Mouse (Mus musculus) heart, adult 18-20 months (tissue): ENCODE results near the gene Ndufs7. TPM values are rescaled to one million over a fixed set of nuclear protein-coding genes. Genes with fewer than 3 reads are reported as not detected.

Experiments used
- DNase-seq, 2 experiments: peaks; one replicate each; pipeline ENCODE4 v3.0.0; 2021 to 2022; ENCODE audit warnings: mixed read lengths in 1 of 2
- microRNA-seq, 2 experiments: library from miRNA; unstranded; fragments of <30 nt; microRNA quantifications; one replicate each; pipeline ENCODE4 v1.2.0; 2022
- total RNA-seq, 2 experiments: library from RNA; stranded (reverse); gene quantifications; 2 replicates each; pipeline ENCODE4 v1.2.3; 2021

Ndufs7 gene
- total RNA-seq, 2 experiments from 2014 or later = 1,019 to 1,055 TPM

DNA sequence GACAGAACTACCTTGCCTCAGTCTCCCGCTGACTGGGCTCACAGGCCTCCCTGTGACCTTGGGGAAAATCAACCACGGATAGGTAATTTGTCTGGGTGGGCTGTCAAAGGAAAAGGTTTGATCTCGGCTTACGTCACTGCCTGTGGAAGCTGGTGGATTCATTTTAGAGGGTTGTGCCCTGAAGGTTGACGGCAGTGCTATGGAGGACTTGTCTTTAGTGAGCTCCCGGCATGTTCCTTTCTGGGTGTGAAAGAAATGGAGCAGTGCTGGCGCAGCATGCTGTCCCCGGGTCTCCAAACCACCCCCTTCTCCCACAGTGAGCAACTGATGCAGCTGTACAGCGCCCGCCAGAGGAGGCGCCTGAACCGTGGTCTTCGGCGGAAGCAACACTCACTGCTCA lies 44.4 kb downstream of the Ndufs7 start:
- no peak for DNase-seq

DNA sequence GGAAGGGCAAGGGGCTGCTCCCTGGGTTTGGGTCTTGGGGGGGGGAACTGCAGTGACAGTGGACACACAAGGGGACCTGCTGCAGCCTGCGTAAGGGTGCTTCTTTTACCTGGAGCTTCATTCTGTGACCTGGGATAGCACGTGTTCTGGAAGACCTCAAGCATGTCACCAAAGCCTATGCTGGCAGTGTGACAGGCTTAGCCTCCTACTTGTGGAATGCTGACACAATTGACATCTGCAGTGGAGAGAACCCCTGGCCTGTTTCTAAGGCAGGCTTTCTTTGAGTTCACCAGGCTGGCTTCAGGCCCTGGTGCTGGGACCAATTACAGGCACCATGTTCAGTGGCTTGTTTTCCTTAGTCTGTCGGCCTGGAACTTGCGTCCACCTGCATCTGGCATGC lies 45.4 kb downstream of the Ndufs7 start:
- DNase-seq = no peak

DNA sequence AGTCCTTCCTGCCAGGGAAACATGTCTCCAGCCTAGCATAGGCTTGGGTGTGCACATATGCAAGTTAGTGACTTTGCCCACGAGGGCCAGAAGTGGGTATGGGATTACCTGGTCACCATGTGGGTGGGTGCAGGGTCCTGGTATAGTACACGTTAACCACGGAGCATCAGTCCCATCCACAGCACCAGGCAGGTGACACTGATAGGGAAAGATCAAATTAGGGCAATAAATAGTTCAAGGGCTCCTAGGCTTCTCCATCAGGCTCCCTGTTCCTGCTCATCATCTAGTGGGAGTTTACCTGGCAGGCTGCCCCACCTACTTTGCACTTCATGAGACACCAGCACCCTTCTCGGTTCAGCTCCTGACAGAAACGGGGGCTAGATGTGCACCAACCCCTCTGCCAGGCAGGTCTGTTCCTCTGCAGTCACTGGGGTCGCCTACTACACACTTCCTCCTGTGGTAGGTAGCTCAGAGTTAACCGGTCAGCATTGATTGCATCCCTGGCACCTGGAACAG lies 45.9 kb downstream of the Ndufs7 start:
- DNase-seq = no peak

DNA sequence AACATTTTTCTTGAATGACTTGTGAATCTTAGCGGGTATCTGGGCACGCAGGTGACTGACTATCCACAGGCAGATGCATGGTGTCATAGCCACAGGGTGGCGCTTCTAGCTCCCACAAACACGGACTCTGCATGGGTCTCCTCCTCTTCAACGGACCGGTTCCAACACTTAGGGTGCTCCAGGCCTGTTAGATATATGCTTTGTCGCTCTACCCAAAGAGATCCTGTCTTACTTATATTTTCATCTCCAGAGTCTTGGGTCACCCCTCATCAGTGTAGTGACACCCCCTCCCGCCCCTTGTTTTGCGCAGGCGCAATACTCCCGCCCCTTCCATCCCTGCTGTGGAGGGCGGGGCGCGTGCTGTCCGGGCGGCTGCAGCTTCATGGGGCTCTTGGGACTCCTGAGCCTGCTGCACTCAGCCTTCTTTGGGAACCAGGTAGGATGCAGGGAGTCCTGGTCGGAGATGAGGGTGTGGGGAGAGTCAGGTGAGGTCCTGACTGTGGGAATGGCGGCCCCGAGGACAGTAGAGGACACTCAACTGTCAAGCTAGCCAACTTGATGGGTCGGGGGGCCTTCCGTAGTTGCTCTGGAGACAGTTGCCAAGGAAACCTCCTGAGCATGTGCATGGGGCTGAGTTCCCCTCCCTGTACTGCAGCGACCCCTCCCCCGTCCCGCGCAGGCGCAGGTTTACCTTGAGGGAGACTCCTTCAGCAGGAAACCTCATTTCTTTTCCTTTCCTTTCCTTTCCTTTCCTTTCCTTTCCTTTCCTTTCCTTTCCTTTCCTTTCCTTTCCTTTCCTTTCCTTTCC lies 46.9 kb downstream of the Ndufs7 start, which contains the start of gene Apc2:
Gene Apc2 (plus strand): TSS at position 360 of the 808 bp plus-strand sequence.
- peak; percentile 79 to 84 for DNase-seq

DNA sequence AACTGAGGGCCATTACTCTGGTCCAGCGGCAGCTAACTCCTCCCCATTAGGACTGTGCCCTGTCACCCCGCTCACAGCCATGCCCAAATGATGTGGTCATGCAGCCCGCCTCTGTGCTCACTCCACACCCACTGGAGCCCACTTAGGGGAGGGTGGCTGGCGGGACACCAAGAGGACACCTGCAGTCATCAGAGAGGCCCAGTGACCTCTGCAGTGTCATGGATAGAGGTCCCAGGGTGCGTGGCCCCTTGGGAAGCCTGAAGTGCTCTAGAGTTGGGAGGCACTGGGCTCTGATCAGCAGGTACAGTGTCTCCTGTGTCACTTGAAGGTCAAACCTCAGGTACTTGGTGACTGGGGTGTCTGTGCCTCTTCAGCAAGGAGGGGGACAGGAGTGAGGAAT lies 47.9 kb downstream of the Ndufs7 start:
- DNase-seq = no peak

DNA sequence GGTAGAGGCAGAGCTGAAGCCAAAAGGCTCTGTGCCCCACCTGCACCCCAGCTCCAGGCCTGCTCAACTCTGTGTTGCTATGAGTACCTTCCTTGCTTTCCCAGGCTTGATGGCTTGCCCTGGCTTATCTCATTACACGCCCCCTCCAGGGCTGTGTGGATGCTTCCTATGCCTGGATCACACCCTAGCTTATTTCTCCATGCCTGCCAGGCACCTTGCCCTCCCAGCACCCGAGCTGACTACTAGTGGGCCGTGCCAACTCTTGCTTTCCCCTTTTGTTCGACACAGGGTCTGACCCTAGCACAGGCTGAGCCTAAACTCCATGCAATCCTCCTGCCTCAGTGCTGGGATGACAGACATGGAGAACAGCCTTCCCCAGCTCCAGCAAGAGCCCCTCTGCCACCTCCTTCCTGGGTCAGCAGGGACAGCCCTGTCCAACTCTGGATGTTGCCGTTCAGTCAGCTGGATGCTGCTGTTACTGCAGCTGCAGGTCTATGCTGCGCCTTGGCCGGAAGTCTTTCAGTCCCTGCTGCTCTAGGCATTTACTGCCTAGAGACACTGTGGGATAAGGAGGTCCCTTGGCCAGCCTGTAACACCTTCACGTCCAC lies 48.7 kb downstream of the Ndufs7 start:
- no peak for DNase-seq

DNA sequence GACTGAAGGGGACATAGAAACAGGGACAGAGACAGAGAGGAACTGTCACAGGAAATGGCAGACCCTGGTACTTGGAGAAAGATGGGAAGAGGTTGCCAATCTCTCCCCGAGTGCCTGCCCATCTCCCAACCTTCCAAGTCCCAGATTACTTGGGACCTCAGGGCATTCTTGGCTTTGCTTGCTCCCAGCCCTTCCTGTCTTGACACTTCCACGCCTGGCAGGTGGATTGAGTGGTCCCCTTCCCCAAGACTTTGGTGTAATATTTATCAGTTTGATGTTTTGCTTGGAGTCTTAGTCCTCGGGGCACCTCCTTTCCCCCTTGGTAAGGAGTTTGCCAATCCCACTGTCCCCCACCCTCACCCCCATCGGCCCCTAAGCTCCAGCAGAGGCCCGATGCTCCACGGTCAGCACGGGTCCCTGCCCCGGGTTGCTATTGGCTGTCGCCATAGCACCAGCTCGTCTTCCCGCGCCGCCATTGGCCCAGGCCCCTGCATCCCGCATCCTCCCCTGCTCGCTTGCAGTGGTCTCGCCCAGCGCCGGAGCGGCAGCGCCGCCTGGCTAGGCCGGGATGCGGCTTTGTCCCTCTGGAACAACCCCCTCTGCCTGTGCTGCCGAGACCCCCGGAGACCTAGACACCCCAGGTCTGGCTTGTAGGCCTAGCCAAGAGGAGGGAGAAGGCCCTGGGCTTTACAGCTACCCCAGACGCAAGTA lies 49.8 kb downstream of the Ndufs7 start:
- peak in 1 of 2 experiments; percentile 54 for DNase-seq

DNA sequence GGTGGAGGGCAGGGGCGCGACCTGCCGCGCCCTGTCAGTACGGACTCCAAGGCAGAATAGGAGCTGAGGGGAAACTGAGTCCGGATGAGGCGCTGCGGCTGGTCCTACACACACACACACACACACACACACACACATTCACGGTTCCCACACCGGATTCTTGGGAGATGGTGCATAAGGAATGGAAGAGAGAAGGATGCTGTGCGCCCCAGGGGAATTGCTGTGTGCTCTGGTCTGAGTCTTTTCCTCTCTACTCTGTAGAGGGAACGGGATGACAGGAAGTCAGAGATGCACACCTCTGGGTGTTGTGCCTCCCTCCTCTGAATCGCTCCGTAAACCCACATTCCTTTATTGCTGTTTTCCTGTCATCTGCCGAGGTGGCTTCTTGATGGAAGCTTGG lies 50.4 kb downstream of the Ndufs7 start:
- DNase-seq = no peak

DNA sequence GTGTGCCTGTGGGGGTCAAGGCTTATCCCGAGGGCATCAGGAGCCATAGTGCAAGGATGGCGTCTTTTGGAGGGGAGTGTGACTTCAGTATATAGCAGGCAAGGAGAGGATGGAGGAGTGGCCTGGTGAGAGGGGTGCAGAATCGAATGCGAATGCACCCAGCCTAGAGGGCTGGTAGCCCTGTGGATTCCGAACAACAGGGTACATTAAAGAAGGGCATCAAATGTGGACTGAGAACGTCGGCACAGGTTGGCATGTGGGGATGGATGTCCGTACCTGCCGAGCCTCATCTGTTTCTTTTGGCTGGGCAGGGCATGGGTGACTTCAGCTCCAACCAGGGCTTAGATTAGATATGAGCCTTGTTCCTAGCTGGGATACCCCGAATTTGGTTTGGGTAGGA lies 50.9 kb downstream of the Ndufs7 start:
- DNase-seq = no peak

DNA sequence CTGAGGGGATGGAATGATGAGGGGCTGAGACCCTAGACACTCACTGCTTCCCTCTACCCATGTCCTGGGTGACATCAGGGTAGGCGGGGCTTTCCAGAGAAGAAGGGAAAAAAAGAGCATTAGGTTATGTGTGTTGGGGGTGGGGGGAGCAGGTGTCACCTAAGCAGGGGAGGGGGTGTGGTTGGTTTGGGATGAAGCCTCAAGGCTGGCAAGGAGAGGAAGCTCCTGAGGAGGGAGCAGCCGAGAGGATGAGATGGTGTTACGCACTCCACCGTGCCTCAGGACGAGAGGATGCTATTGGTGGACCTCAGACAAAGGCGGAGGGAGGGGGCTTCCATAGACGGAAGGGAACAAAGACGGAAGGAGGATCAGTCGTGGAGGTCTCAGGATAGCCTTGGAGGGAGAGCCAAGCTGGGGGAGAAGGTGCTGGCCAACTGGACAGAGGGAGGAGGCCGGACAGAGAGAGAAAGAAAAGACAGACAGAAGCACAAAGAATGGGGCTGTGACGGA lies 51.8 kb downstream of the Ndufs7 start:
- no peak for DNase-seq

DNA sequence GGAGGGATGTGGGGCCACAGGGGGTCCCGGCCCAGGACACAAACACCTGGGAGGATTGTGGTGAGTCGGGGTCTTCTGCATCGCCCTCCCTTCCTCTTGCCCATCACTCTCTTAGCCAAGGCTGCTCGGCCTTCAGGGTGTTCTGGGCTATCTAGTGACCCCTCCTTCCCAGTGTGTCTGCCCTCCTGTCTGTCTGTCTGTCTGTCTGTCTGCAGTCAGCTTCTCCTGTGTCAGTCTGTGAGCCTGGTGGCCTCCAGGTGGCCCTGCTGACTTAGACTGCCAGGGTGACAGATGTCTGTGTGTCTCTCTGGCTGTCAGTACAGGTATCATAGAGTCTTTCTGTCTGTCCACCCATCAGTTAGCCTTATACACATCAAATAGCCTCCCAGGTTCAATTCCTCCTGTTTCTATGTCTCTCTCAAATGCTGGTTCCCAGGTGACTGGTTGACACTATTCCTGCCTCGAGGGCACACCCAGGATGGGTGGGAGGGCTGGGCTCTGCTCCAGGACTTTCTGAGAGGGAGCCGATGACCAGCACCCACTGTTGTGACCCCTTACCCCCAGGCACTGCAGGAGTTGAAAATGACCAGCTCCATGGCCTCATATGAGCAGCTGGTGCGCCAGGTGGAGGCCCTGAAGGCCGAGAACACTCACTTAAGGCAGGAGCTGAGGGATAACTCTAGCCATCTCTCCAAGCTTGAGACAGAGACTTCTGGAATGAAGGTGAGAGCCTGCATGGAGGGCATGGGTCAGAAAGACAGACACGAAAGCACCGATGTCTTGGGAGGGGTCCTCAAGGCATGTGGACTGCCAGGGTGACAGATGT lies 52.5 kb downstream of the Ndufs7 start:
- DNase-seq = no peak

DNA sequence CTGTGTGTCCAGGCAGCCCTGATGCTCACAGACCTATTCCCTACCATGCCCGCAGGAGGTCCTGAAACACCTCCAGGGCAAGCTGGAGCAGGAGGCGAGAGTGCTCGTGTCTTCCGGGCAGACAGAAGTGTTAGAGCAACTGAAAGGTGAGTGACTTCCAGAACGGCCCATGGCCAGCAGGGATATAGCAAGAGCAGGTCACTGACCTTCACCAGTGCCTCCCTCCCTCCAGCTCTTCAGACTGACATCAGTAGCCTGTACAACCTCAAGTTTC lies 53.1 kb downstream of the Ndufs7 start:
- DNase-seq = no peak

DNA sequence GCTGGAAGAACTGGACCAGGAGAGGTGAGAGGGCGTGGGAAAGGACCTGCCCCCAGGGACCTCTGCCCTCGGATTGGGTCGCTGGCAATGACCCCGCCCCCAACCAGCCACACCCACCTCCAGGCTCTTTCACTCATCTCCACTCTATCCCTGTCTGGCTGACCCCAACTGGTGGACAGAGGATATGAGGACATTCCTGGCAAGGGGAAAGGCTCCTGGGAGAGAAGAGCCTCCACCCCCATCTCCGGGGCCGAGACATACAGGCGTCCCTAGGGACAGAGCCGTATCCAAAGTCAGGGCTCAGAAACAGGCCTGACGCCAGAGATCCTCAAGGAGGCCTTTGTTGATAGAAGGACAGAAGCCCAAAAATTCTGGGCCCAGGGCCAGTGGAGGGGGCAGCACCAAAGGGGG lies 53.6 kb downstream of the Ndufs7 start:
- peak; percentile 87 to 92 for DNase-seq

DNA sequence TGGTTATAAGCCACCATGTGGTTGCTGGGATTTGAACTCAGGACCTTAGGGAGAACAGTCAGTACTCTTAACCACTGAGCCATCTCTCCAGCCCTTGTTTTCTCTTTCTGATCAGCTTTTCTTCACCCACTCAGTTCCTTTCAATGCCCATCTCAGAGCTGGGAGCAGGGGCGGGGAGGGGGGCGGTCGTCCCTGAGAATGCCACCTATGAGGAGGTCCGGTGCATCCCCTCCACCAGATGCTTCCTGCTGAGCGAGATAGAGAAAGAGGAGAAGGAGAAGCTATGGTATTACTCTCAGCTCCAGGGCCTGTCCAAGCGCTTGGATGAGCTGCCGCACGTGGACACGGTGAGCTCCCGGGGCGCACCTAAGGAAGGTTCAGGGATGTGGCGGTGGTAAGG lies 55.5 kb downstream of the Ndufs7 start:
- no peak for DNase-seq

DNA sequence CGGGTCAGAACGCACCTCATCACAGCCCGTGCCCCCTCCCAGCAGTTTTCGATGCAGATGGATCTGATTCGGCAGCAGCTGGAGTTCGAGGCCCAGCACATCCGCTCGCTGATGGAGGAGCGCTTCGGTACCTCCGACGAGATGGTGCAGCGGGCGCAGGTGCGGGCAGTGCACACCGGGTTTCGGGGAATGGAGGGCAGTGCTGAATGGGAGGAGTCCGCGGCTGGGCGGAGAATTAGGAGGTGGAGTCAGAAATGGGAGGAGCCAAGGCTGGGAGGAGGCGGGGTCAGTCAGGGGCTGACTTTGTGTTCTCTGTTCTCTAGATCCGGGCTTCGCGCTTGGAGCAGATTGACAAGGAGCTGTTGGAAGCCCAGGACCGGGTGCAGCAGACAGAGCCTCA lies 55.9 kb downstream of the Ndufs7 start:
- DNase-seq = no peak

Small RNA genes within 50 kb of the gene (microRNA-seq; reads per million reads assigned to microRNA genes)
- 1.4 to 1.9 reads per million in 2 experiments for gene Mir6911

Other genes starting within 250 kb of the Ndufs7 start
- 1 to 10 TPM; 3.1 to 8.7 TPM for gene Arhgap45, start 232.5 kb upstream of the Ndufs7 start, total RNA-seq
- 10 to 100 TPM; 92.9 to 97.6 TPM for gene Polr2e, start 209.3 kb upstream of the Ndufs7 start, total RNA-seq
- 1,000 to 10,000 TPM in 1 of 2 experiments, 100 to 1,000 TPM in 1; 983 to 1,022 TPM for gene Gpx4, start 202.0 kb upstream of the Ndufs7 start, total RNA-seq
- gene Sbno2, start 143.6 kb upstream of the Ndufs7 start, total RNA-seq = 10 to 100 TPM in 1 of 2 experiments, 1 to 10 TPM in 1; 9.0 to 10.1 TPM
- gene Stk11, start 133.3 kb upstream of the Ndufs7 start, total RNA-seq = 100 to 1,000 TPM; 127 to 149 TPM
- gene Atp5d, start 110.5 kb upstream of the Ndufs7 start, total RNA-seq = 1,000 to 10,000 TPM; 1,096 to 1,108 TPM
- gene Cbarp, start 108.3 kb upstream of the Ndufs7 start, total RNA-seq = 1 to 10 TPM; 2.7 to 3.1 TPM
- 100 to 1,000 TPM; 117 to 125 TPM for gene Midn, start 100.8 kb upstream of the Ndufs7 start, total RNA-seq
- 10 to 100 TPM; 46.3 to 54.9 TPM for gene Cirbp, start 83.1 kb upstream of the Ndufs7 start, total RNA-seq
- 1 to 10 TPM; 4.2 to 5.7 TPM for gene 1600002K03Rik, start 76.2 kb upstream of the Ndufs7 start, total RNA-seq
- 1 to 10 TPM in 1 of 2 experiments, under 1 TPM in 1; 0.98 to 1.3 TPM for gene Efna2, start 69.6 kb upstream of the Ndufs7 start, total RNA-seq
- gene Mum1, start 22.7 kb upstream of the Ndufs7 start, total RNA-seq = 10 to 100 TPM; 11.4 to 14.2 TPM
- 10 to 100 TPM in 1 of 2 experiments, 1 to 10 TPM in 1; 8.9 to 14.8 TPM for gene Gamt, start 11.9 kb downstream of the Ndufs7 start, total RNA-seq
- 10 to 100 TPM; 46.9 to 58.8 TPM for gene Dazap1, start 12.4 kb downstream of the Ndufs7 start, total RNA-seq
- 100 to 1,000 TPM; 745 to 872 TPM for gene Rps15, start 43.3 kb downstream of the Ndufs7 start, total RNA-seq
- gene Apc2, start 46.9 kb downstream of the Ndufs7 start, total RNA-seq = 1 to 10 TPM; 2.6 to 2.8 TPM
- 10 to 100 TPM; 15.8 to 16.6 TPM for gene 2310011J03Rik, start 71.4 kb downstream of the Ndufs7 start, total RNA-seq
- gene Pcsk4, start 80.4 kb downstream of the Ndufs7 start, total RNA-seq = 1 to 10 TPM; 1.3 TPM
- 1 to 10 TPM; 4.8 to 5.3 TPM for gene Reep6, start 80.8 kb downstream of the Ndufs7 start, total RNA-seq
- 10 to 100 TPM; 75.6 to 80.1 TPM for gene Adamtsl5, start 99.3 kb downstream of the Ndufs7 start, total RNA-seq
- 1 to 10 TPM in 1 of 2 experiments, under 1 TPM in 1; 0.69 to 1.2 TPM for gene Plk5, start 107.3 kb downstream of the Ndufs7 start, total RNA-seq
- 1 to 10 TPM; 6.4 to 7.8 TPM for gene Mex3d, start 138.5 kb downstream of the Ndufs7 start, total RNA-seq
- 10 to 100 TPM; 93.3 to 97.7 TPM for gene Mbd3, start 150.4 kb downstream of the Ndufs7 start, total RNA-seq
- gene Uqcr11, start 157.7 kb downstream of the Ndufs7 start, total RNA-seq = 1,000 to 10,000 TPM; 1,809 to 1,881 TPM
- gene Tcf3, start 184.5 kb downstream of the Ndufs7 start, total RNA-seq = 10 to 100 TPM; 15.6 to 17.3 TPM
- gene Onecut3, start 245.7 kb downstream of the Ndufs7 start, total RNA-seq = under 1 TPM in 1 of 2 experiments, not detected in 1; 0.05 TPM